Mouse (Mus musculus) stomach, postnatal 0 days (tissue): ENCODE results near the gene Plekho2. TPM values are rescaled to one million over a fixed set of nuclear protein-coding genes. Genes with fewer than 3 reads are reported as not detected.

Source experiments
- ATAC-seq: fragments of 200-750 bp; cut with Nextera tagmentation; 2 replicates; pipeline ENCODE4 v1.8.0; 2017; ENCODE audit not compliant: low FRiP score, low TSS enrichment
- DNase-seq: peaks from one replicate; pipeline ENCODE4 v3.0.0-alpha.2; 2016; ENCODE audit warnings: low spot score
- H3K27ac ChIP-seq: fragments of 300-500 bp; sonication (generic); replicated peaks from 2 replicates; pipeline ENCODE4 v1.5.1; 2014; ENCODE audit warnings: mild to moderate bottlenecking, control low read depth
- H3K27me3 ChIP-seq: fragments of 300-500 bp; sonication (generic); 2 replicates; pipeline ENCODE4 v1.6.1; 2014; ENCODE audit warnings: low read length; ENCODE audit not compliant: control insufficient read depth, insufficient read depth
- H3K36me3 ChIP-seq: fragments of 300-500 bp; sonication (generic); 2 replicates; pipeline ENCODE4 v1.6.1; 2014; ENCODE audit warnings: low read length, mixed read lengths; ENCODE audit not compliant: control insufficient read depth, insufficient read depth
- H3K4me1 ChIP-seq: fragments of 300-500 bp; sonication (generic); replicated peaks from 2 replicates; pipeline ENCODE4 v1.6.1; 2014; ENCODE audit warnings: antibody characterized with exemption; ENCODE audit not compliant: control insufficient read depth, insufficient read depth
- H3K4me2 ChIP-seq: fragments of 300-500 bp; sonication (generic); replicated peaks from 2 replicates; pipeline ENCODE4 v1.6.1; 2014; ENCODE audit warnings: low read depth, mild to moderate bottlenecking, control low read depth, moderate library complexity
- H3K4me3 ChIP-seq: fragments of 300-500 bp; sonication (generic); 2 replicates; pipeline ENCODE4 v1.5.1; 2014; ENCODE audit warnings: low read depth, low read length, control low read depth
- H3K9ac ChIP-seq: fragments of 300-500 bp; sonication (generic); 2 replicates; pipeline ENCODE4 v1.6.1; 2014; ENCODE audit warnings: mild to moderate bottlenecking, low read length, control low read depth, mixed read lengths
- H3K9me3 ChIP-seq: fragments of 300-500 bp; sonication (generic); 2 replicates; pipeline ENCODE4 v1.6.1; 2016; ENCODE audit warnings: low read length; ENCODE audit not compliant: control insufficient read depth
- CTCF ChIP-seq: IDR thresholded peaks from 2 replicates; pipeline ENCODE4 v1.5.1; 2016; ENCODE audit warnings: antibody characterized with exemption, low read depth, mild to moderate bottlenecking, moderate library complexity
- EP300 ChIP-seq: optimal IDR thresholded peaks from 2 replicates; pipeline ENCODE3; 2016; ENCODE audit warnings: antibody characterized with exemption
- WGBS: fragments of 180-500 bp; shearing (Covaris S2); extraction: QIAGEN DNeasy Blood & Tissue Kit; methylation state at CpG from one replicate; pipeline ENCODE4 v1.1.7; 2014; 5-methylcytosine and 5-hydroxymethylcytosine counted together
- polyA plus RNA-seq: library from polyadenylated mRNA; unstranded; fragments of >200 nt; fragmentation: Nextera tagmentation; extraction: Ambion mirVana; gene quantifications from 2 replicates; pipeline ENCODE4 v1.2.1, GENCODE M21; 2015

Plekho2 gene
- 9.6 and 10.6 TPM in 2 replicates for polyA plus RNA-seq

GRCm38 (mm10) chr9:65579781-65580371, at the start of gene Plekho2:
Gene Plekho2, minus strand, starts transcription at chr9:65580040.
- peak; percentile 97 for DNase-seq
- WGBS, result under 1% methylated on average over 39 of the region's 45 CpGs
- peak within 1 kb of the TSS; percentile 66 for H3K4me3 ChIP-seq
- peak within 1 kb of the TSS; percentile 62 for H3K4me2 ChIP-seq
- H3K9me3 ChIP-seq, result no peaks in the 10 kb centered on the region
- ATAC-seq, result peak; percentile 92
- H3K4me1 ChIP-seq, result peaks cover 2% of the 10 kb centered on the region; the same call in 1 of the 2 replicates
- no peaks in the 10 kb centered on the region for H3K27me3 ChIP-seq
- H3K27ac ChIP-seq, result peak within 1 kb of the TSS; percentile 85
- H3K9ac ChIP-seq, result peak within 1 kb of the TSS; percentile 69
- H3K36me3 ChIP-seq, result no peaks in the 10 kb centered on the region
- TF ChIP-seq CTCF (no peak), EP300 (no peak)

- WGBS, result 6% methylated on average over 36 of the region's 40 CpGs
Observed at GRCm38 (mm10) chr9:65629025-65629766, 49.4 kb upstream of the Plekho2 start, which contains the start of gene Rbpms2. Gene Rbpms2, plus strand, starts transcription at chr9:65629648.

GRCm38 (mm10) chr9:65624266-65624665, 44.4 kb upstream of the Plekho2 start:
- WGBS, result 65% methylated on average over 2 of the region's 2 CpGs
- Histone ChIP-seq H3K9ac (no peak overlapping the region), H3K4me3 (no peak overlapping the region), H3K9me3 (no peaks in the 10 kb centered on the region), H3K4me2 (no peak overlapping the region), H3K27ac (no peak overlapping the region), H3K4me1 (no peaks in the 10 kb centered on the region), H3K27me3 (no peaks in the 10 kb centered on the region), H3K36me3 (no peaks in the 10 kb centered on the region)
- DNase-seq (no peak), ATAC-seq (no peak)
- TF ChIP-seq EP300 (no peak), CTCF (no peak)

More at GRCm38 (mm10) chr9:65629025-65629766, 49.4 kb upstream of the Plekho2 start, which contains the start of gene Rbpms2:
- Histone ChIP-seq H3K27me3 (no peaks in the 10 kb centered on the region), H3K4me2 (peak within 1 kb of the TSS; percentile 95), H3K9ac (peak within 1 kb of the TSS; percentile 72), H3K4me3 (peak within 1 kb of the TSS; percentile 73), H3K36me3 (no peaks in the 10 kb centered on the region), H3K27ac (peak within 1 kb of the TSS; percentile 86), H3K9me3 (no peaks in the 10 kb centered on the region), H3K4me1 (no peaks in the 10 kb centered on the region)
- no peak for TF ChIP-seq CTCF
- no peak for TF ChIP-seq EP300
- DNase-seq (peak; percentile 41), ATAC-seq (peak; percentile 26; the same call in 1 of the 2 replicates)

- Histone ChIP-seq H3K9me3 (no peaks in the 10 kb centered on the region), H3K9ac (no peak overlapping the region), H3K4me2 (no peak overlapping the region), H3K4me3 (no peak overlapping the region), H3K27me3 (no peaks in the 10 kb centered on the region), H3K4me1 (no peaks in the 10 kb centered on the region), H3K36me3 (no peaks in the 10 kb centered on the region), H3K27ac (no peak overlapping the region)
- ATAC-seq, result no peak
- no peak for DNase-seq
- TF ChIP-seq CTCF (no peak), EP300 (no peak)
- 82% methylated on average over 5 of the region's 5 CpGs for WGBS
Observed at GRCm38 (mm10) chr9:65622826-65623225, 43.0 kb upstream of the Plekho2 start.

DNA sequence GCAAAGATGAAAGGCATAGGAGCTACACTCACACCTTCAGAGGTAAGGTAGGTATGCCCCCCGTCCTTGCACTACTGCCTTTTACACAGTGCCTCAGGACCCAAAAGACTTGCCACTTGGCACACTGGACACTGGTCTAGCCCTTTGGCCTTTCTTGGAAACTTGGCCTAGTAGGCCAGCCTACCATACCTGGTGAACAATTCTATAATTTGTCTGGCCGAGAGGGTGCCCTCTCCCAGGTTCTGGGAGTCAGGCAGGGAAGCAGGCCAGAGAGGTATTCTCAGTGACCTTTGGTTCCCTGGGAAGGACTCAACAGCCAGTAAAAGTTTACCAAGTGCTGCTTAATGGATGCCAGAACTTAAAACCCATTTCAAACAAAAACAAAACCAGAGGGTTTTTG, 41.8 kb upstream of the Plekho2 start:
- H3K27me3 ChIP-seq, result no peaks in the 10 kb centered on the region
- H3K36me3 ChIP-seq, result no peaks in the 10 kb centered on the region
- ATAC-seq (no peak), DNase-seq (no peak)
- 72% methylated on average over 2 of the region's 2 CpGs for WGBS
- H3K4me2 ChIP-seq, result no peak overlapping the region
- no peak overlapping the region for H3K4me3 ChIP-seq
- no peak overlapping the region for H3K27ac ChIP-seq
- no peak overlapping the region for H3K9ac ChIP-seq
- H3K9me3 ChIP-seq, result no peaks in the 10 kb centered on the region
- TF ChIP-seq EP300 (no peak), CTCF (no peak)
- no peaks in the 10 kb centered on the region for H3K4me1 ChIP-seq

DNA sequence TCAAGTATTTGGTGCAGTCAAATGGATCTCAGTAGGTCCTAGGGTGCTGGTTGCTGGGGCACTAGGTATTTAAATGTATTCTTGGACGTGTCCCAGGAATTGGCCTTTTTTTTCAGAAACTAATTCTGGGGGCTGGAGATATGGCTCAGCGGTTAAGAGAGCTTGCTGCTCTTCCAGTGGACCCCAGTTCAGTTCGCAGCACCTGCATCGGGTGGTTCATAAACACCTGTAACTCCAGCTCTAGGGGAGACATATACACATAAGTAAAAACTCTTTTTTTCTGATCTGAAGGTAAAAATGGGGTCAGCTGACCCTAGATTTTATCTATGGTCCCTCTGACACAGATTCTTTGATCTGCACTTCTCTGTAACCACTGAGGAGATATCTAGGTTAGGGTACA, 41.4 kb upstream of the Plekho2 start:
- TF ChIP-seq CTCF (no peak), EP300 (no peak)

More for the DNA sequence above, 41.4 kb upstream of the Plekho2 start:
- H3K4me1 ChIP-seq, result no peaks in the 10 kb centered on the region
- H3K27ac ChIP-seq, result no peak overlapping the region
- no peak for DNase-seq
- no peak overlapping the region for H3K9ac ChIP-seq
- ATAC-seq, result no peak
- H3K9me3 ChIP-seq, result no peaks in the 10 kb centered on the region
- no peaks in the 10 kb centered on the region for H3K27me3 ChIP-seq
- H3K4me3 ChIP-seq, result no peak overlapping the region
- 82% methylated on average over 4 of the region's 4 CpGs for WGBS
- H3K4me2 ChIP-seq, result no peak overlapping the region
- no peaks in the 10 kb centered on the region for H3K36me3 ChIP-seq
